In the genomic region with DNA sequence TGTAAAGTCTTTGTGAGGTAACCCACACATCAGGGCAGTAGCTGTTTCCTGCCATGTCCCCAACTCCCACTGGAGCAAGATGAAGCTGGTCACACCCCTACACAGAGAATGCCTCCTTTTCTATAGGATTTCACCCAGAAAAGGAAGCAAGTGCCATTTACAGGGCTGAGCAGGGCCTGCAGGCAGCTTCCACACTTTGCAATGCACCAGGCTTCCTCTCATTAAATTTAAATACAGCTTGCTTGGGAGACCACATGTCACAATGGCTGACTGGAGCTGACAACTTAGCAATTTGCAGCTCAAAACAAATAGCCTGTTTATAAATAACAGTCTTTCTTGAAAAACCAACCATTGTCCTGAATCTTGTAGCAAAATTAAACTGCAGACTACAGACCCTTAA, we compare ENCODE assay signal across 14 mouse cellular contexts. TPM values are rescaled to one million over a fixed set of nuclear protein-coding genes. Genes with fewer than 3 reads are reported as not detected.
DNase-seq lines count a peak whose midpoint lies in the region; ATAC-seq and TF ChIP-seq lines count a peak whose summit lies in the region.
"Had no signal": no experiment of that assay in that cellular context is flagged by ENCODE, and none has a peak within 500 bp of the region (broad histone marks: within the 10 kb centered on the region; RNA-seq: fewer than 3 reads in every experiment).

No protein-coding gene starts in this region.

- H3K9me3 ChIP-seq in ES-Bruce4 (replicated peaks; ENCODE audit: control insufficient read depth, insufficient read depth, low read length, poor library complexity, severe bottlenecking), result no peaks in the 10 kb centered on the region
- H3K9me3 ChIP-seq in forebrain, embryonic 14.5 days (replicated peaks; ENCODE audit: control insufficient read depth, low read length), result no peaks in the 10 kb centered on the region
- no peaks in the 10 kb centered on the region for H3K9me3 ChIP-seq in limb, embryonic 13.5 days
- H3K9me3 ChIP-seq: stomach, embryonic 15.5 days had no signal

- no peak for TF ChIP-seq CTCF in ES-Bruce4 (IDR thresholded peaks at IDR 0.05; ENCODE audit: low read depth, low read length)

- 0 out of 2 replicates have a peak overlapping the region, but pooled peaks have one; percentile 7 for H3K4me2 ChIP-seq in forebrain, embryonic 14.5 days (ENCODE audit: low read length)
- peak overlapping the region; percentile 38 for H3K4me2 ChIP-seq in limb, embryonic 13.5 days (replicated peaks)
- H3K4me2 ChIP-seq: stomach, embryonic 15.5 days had no signal

- no peak for DNase-seq in frontal cortex, postnatal 10 days (ENCODE audit: low spot score in 2 of 2)
- DNase-seq in forebrain, embryonic 14.5 days (ENCODE audit: low spot score), result peak; percentile 78
- no peak for DNase-seq in layer of hippocampus, adult 9-10 months (ENCODE audit: low spot score)
- DNase-seq in ovary, postnatal 36 days (ENCODE audit: low spot score), result no peak
- no peak for DNase-seq in left cerebral cortex, adult 8-10 months (ENCODE audit: low spot score in 2 of 2)
- DNase-seq: cerebellum, postnatal 10 days; kidney, postnatal 36 days; lung, embryonic 14.5 days; right cerebral cortex, adult 18-20 months had no signal

- peaks cover 8% of the 10 kb centered on the region for H3K4me1 ChIP-seq in ES-Bruce4 (ENCODE audit: control insufficient read depth, insufficient read depth, low read length)
- peaks cover 13% of the 10 kb centered on the region; the same call in 1 of the 2 replicates for H3K4me1 ChIP-seq in forebrain, embryonic 14.5 days (ENCODE audit: control insufficient read depth, insufficient read depth, low read length)
- peaks cover 57% of the 10 kb centered on the region for H3K4me1 ChIP-seq in limb, embryonic 13.5 days

- TF ChIP-seq EP300 in ES-Bruce4 (IDR thresholded peaks at IDR 0.05; ENCODE audit: insufficient read depth, low read depth, low read length), result no peak

- H3K27me3 ChIP-seq in ES-Bruce4 (ENCODE audit: control insufficient read depth, insufficient read depth, low read length, poor library complexity, severe bottlenecking), result no peaks in the 10 kb centered on the region
- no peaks in the 10 kb centered on the region for H3K27me3 ChIP-seq in forebrain, embryonic 14.5 days (replicated peaks; ENCODE audit: control insufficient read depth, insufficient read depth, low read length)
- no peaks in the 10 kb centered on the region for H3K27me3 ChIP-seq in limb, embryonic 13.5 days
- H3K27me3 ChIP-seq: stomach, embryonic 15.5 days had no signal

- no peak overlapping the region for H3K9ac ChIP-seq in ES-Bruce4 (ENCODE audit: low read depth, poor library complexity, severe bottlenecking)
- H3K9ac ChIP-seq in forebrain, embryonic 14.5 days (ENCODE audit: low read length), result no peak overlapping the region
- no peak overlapping the region for H3K9ac ChIP-seq in limb, embryonic 13.5 days
- H3K9ac ChIP-seq: lung, embryonic 14.5 days; stomach, embryonic 15.5 days had no signal

- H3K27ac ChIP-seq in ES-Bruce4 (ENCODE audit: insufficient read depth, low read length), result 0 out of 2 replicates have a peak overlapping the region, but pooled peaks have one; percentile 4
- H3K27ac ChIP-seq in forebrain, embryonic 14.5 days (ENCODE audit: low read depth, low read length), result no peak overlapping the region; the same call in 1 of the 2 replicates
- H3K27ac ChIP-seq in limb, embryonic 13.5 days, result peak overlapping the region; percentile 58; the same call in 1 of the 2 replicates
- H3K27ac ChIP-seq: stomach, embryonic 15.5 days had no signal

- ATAC-seq in frontal cortex, adult (ENCODE audit: low TSS enrichment), result 0 out of 2 replicates have a peak, but pooled peaks have one; percentile 18
- ATAC-seq in forebrain, embryonic 14.5 days, result peak; percentile 64
- ATAC-seq in limb, embryonic 13.5 days (ENCODE audit: low FRiP score, low read depth), result no peak
- ATAC-seq: activated CD4-positive, CD25-positive, alpha-beta regulatory T cell, adult 4 months had no signal

- TF ChIP-seq POLR2A in ES-Bruce4 (IDR thresholded peaks at IDR 0.05; ENCODE audit: insufficient read depth, low read length), result no peak

- H3K36me3 ChIP-seq in ES-Bruce4 (ENCODE audit: control insufficient read depth, insufficient read depth, low read length, poor library complexity, severe bottlenecking), result no peaks in the 10 kb centered on the region; the same call in 1 of the 2 replicates
- no peaks in the 10 kb centered on the region for H3K36me3 ChIP-seq in forebrain, embryonic 14.5 days (ENCODE audit: control insufficient read depth, insufficient read depth, low read length)
- H3K36me3 ChIP-seq in limb, embryonic 13.5 days, result no peaks in the 10 kb centered on the region
- H3K36me3 ChIP-seq: stomach, embryonic 15.5 days had no signal

- no peak overlapping the region for H3K4me3 ChIP-seq in ES-Bruce4 (ENCODE audit: low read depth, low read length)
- H3K4me3 ChIP-seq in forebrain, embryonic 14.5 days (ENCODE audit: low read depth, low read length), result no peak overlapping the region
- H3K4me3 ChIP-seq in limb, embryonic 13.5 days, result no peak overlapping the region
- H3K4me3 ChIP-seq: stomach, embryonic 15.5 days had no signal

RNA-seq across cellular contexts. Expression of gene Wwc2, which starts 5.5 kb away (rescaled TPM):
- polyA plus RNA-seq in ES-Bruce4 (2011; ENCODE audit: insufficient read depth, insufficient read length, low read depth, missing spikeins), result 42.2 and 43.0 TPM in 2 replicates
- polyA plus RNA-seq in forebrain, embryonic 14.5 days (2014; fragmentation: Nextera tagmentation; extraction: Ambion mirVana), result 3.0 and 3.8 TPM in 2 replicates
- 12.0 and 12.2 TPM in 2 replicates for polyA plus RNA-seq in limb, embryonic 13.5 days (2015; fragmentation: Nextera tagmentation; extraction: Ambion mirVana)
- 10 to 100 TPM; 24.4 to 25.9 (median 24.8) TPM for total RNA-seq in left cerebral cortex, adult 8-10 months (2022)
